ENCODE assay signal across 9 mouse cellular contexts in genomic region chr6:54771171-54771570, GRCm38 (mm10). TPM values are rescaled to one million over a fixed set of nuclear protein-coding genes. Genes with fewer than 3 reads are reported as not detected.
DNase-seq lines count a peak whose midpoint lies in the region; ATAC-seq lines count a peak whose summit lies in the region.
"Had no signal": no experiment of that assay in that cellular context is flagged by ENCODE, and none has a peak within 500 bp of the region (broad histone marks: within the 10 kb centered on the region; RNA-seq: fewer than 3 reads in every experiment).

No protein-coding gene starts in this region.

- no peaks in the 10 kb centered on the region for H3K4me1 ChIP-seq in midbrain, embryonic 14.5 days (ENCODE audit: control insufficient read depth, insufficient read depth, low read length)
- 0 out of 2 replicates have a peak, but pooled peaks cover 8% of the 10 kb centered on the region for H3K4me1 ChIP-seq in midbrain, embryonic 10.5 days

- intact Hi-C loops in heart, postnatal 14 days (cut with DNase I): no loop called here

- no peak overlapping the region for H3K27ac ChIP-seq in midbrain, embryonic 14.5 days (replicated peaks; ENCODE audit: low read depth, low read length)
- no peak overlapping the region for H3K27ac ChIP-seq in midbrain, embryonic 10.5 days (replicated peaks)

- H3K27me3 ChIP-seq in midbrain, embryonic 14.5 days (ENCODE audit: control insufficient read depth, insufficient read depth, low read length): no peaks in the 10 kb centered on the region
- no peaks in the 10 kb centered on the region for H3K27me3 ChIP-seq in midbrain, embryonic 10.5 days (ENCODE audit: low read depth, poor library complexity, severe bottlenecking)

- H3K9ac ChIP-seq in midbrain, embryonic 14.5 days (replicated peaks; ENCODE audit: low read length): no peak overlapping the region

- H3K4me3 ChIP-seq in midbrain, embryonic 14.5 days (replicated peaks; ENCODE audit: low read depth, low read length): no peak overlapping the region
- no peak overlapping the region for H3K4me3 ChIP-seq in midbrain, embryonic 10.5 days

- no peak overlapping the region for H3K4me2 ChIP-seq in midbrain, embryonic 14.5 days (ENCODE audit: low read length)

- peak; percentile 45 for DNase-seq in adrenal gland, postnatal 10 days
- DNase-seq in adrenal gland, postnatal 4 days (ENCODE audit: low spot score in 2 of 2): no peak
- peak; percentile 45 for DNase-seq in midbrain, embryonic 14.5 days
- DNase-seq in midbrain, embryonic 10.5 days (ENCODE audit: low spot score): no peak
- DNase-seq in heart, postnatal 14 days: peak; percentile 55 to 58
- peak; percentile 79 for DNase-seq in lung, postnatal 36 days
- no peak for DNase-seq in thymus, postnatal 14 days
- DNase-seq: thymus, postnatal 25 days had no signal

- 72% methylated on average over 8 of the region's 8 CpGs for WGBS in midbrain, embryonic 14.5 days
- WGBS in midbrain, embryonic 10.5 days: 89% methylated on average over 8 of the region's 8 CpGs

- ATAC-seq in midbrain, embryonic 14.5 days (ENCODE audit: low FRiP score, low TSS enrichment): no peak
- ATAC-seq in megakaryocyte, adult 5-6 weeks (ENCODE audit: poor library complexity, severe bottlenecking): no peak

- no peaks in the 10 kb centered on the region for H3K36me3 ChIP-seq in midbrain, embryonic 14.5 days (ENCODE audit: control insufficient read depth, insufficient read depth, low read length)
- no peaks in the 10 kb centered on the region for H3K36me3 ChIP-seq in midbrain, embryonic 10.5 days

- H3K9me3 ChIP-seq in midbrain, embryonic 14.5 days (ENCODE audit: control insufficient read depth, low read length): no peaks in the 10 kb centered on the region
- no peaks in the 10 kb centered on the region for H3K9me3 ChIP-seq in midbrain, embryonic 10.5 days (replicated peaks)

RNA-seq across cellular contexts. Expression of gene Znrf2, which starts 45.5 kb away (rescaled TPM):
- 10 to 100 TPM; 25.5 to 31.6 TPM for total RNA-seq in adrenal gland, postnatal 10 days (2021)
- total RNA-seq in adrenal gland, postnatal 4 days (2021): 10 to 100 TPM; 34.0 to 34.4 TPM
- polyA plus RNA-seq in midbrain, embryonic 14.5 days (2014; fragmentation: Nextera tagmentation; extraction: Ambion mirVana): 8.8 and 11.6 TPM in 2 replicates
- polyA plus RNA-seq in midbrain, embryonic 10.5 days (2016; fragmentation: Nextera tagmentation; extraction: Ambion mirVana): 2.2 and 2.4 TPM in 2 replicates
- 10 to 100 TPM; 17.3 to 18.4 TPM for total RNA-seq in heart, postnatal 14 days (2021)
- total RNA-seq in megakaryocyte, adult 5-6 weeks (2015): 78.0 and 83.0 TPM in 2 replicates
- 76.2 and 77.6 TPM in 2 replicates for total RNA-seq in megakaryocyte, adult 5-6 weeks (2017)

Comparison
In these comparisons a context has a peak if more than half of its experiments do, and no peak if none do; other contexts are left out.
1. DNase-seq: peak in adrenal gland, postnatal 10 days (single experiment), midbrain, embryonic 14.5 days (single experiment), heart, postnatal 14 days (2 of 2) and lung, postnatal 36 days (single experiment); none in adrenal gland, postnatal 4 days (0 of 2), midbrain, embryonic 10.5 days (single experiment) and thymus, postnatal 14 days (single experiment).